Mouse (Mus musculus): ENCODE measurements around the gene Dcaf7.
"Not testable (repeated sequence)": the region's sequence is repeated elsewhere in the genome, so short reads cannot be mapped to it uniquely, and the experiment has no call there.

Dcaf7 gene

GRCm38 (mm10) chr11:106036548-106037417 lies at the start of gene Dcaf7:
Gene Dcaf7, plus strand, starts transcription at chr11:106036872.
- peak; percentile 96 for DNase-seq (ENCODE audit: low read depth)

GRCm38 (mm10) chr11:105987446-105987845 lies 49.2 kb upstream of the Dcaf7 start:
- DNase-seq (ENCODE audit: low read depth), result no peak

GRCm38 (mm10) chr11:105989446-105989845 lies 47.2 kb upstream of the Dcaf7 start:
- DNase-seq (ENCODE audit: low read depth), result no peak

- no peak for DNase-seq (ENCODE audit: low read depth)
Measured at GRCm38 (mm10) chr11:105990231-105990630, 46.4 kb upstream of the Dcaf7 start.

GRCm38 (mm10) chr11:105994375-105994774 lies 42.3 kb upstream of the Dcaf7 start, which contains the start of gene Ace3:
Gene Ace3, plus strand, starts transcription at chr11:105994675.
- DNase-seq (ENCODE audit: low read depth), result no peak

- DNase-seq (ENCODE audit: low read depth), result no peak
Measured at GRCm38 (mm10) chr11:106000062-106000461, 36.6 kb upstream of the Dcaf7 start.

- DNase-seq (ENCODE audit: low read depth), result peak; percentile 28
Measured at GRCm38 (mm10) chr11:106001718-106002117, 35.0 kb upstream of the Dcaf7 start.

GRCm38 (mm10) chr11:106004576-106004975 lies 32.1 kb upstream of the Dcaf7 start:
- DNase-seq (ENCODE audit: low read depth), result no peak

GRCm38 (mm10) chr11:106005970-106006369 lies 30.7 kb upstream of the Dcaf7 start:
- no peak for DNase-seq (ENCODE audit: low read depth)

GRCm38 (mm10) chr11:106007821-106008220 lies 28.9 kb upstream of the Dcaf7 start, which contains the start of gene Kcnh6:
Gene Kcnh6, plus strand, starts transcription at chr11:106008124.
- DNase-seq (ENCODE audit: low read depth), result peak; percentile 61

- DNase-seq (ENCODE audit: low read depth), result no peak
Measured at GRCm38 (mm10) chr11:106012711-106013110, 24.0 kb upstream of the Dcaf7 start.

GRCm38 (mm10) chr11:106013556-106014225 lies 23.0 kb upstream of the Dcaf7 start:
- DNase-seq (ENCODE audit: low read depth), result no peak

- no peak for DNase-seq (ENCODE audit: low read depth)
Measured at GRCm38 (mm10) chr11:106016440-106016839, 20.2 kb upstream of the Dcaf7 start.

GRCm38 (mm10) chr11:106020051-106020763 lies 16.5 kb upstream of the Dcaf7 start:
- no peak for DNase-seq (ENCODE audit: low read depth)

GRCm38 (mm10) chr11:106025774-106026173 lies 10.9 kb upstream of the Dcaf7 start:
- DNase-seq (ENCODE audit: low read depth), result peak; percentile 25

- peak; percentile 29 for DNase-seq (ENCODE audit: low read depth)
Measured at GRCm38 (mm10) chr11:106026465-106027151, 10.1 kb upstream of the Dcaf7 start.

- no peak for DNase-seq (ENCODE audit: low read depth)
Measured at GRCm38 (mm10) chr11:106027607-106028006, 9.1 kb upstream of the Dcaf7 start.

- DNase-seq (ENCODE audit: low read depth), result not testable (repeated sequence)
Measured at GRCm38 (mm10) chr11:106032074-106032473, 4.6 kb upstream of the Dcaf7 start.

GRCm38 (mm10) chr11:106033491-106033919 lies 3.2 kb upstream of the Dcaf7 start:
- no peak for DNase-seq (ENCODE audit: low read depth)

GRCm38 (mm10) chr11:106034986-106035385 lies 1.7 kb upstream of the Dcaf7 start:
- DNase-seq (ENCODE audit: low read depth), result no peak

GRCm38 (mm10) chr11:106037418-106037751 lies 713 bp downstream of the Dcaf7 start:
- no peak for DNase-seq (ENCODE audit: low read depth)

GRCm38 (mm10) chr11:106044349-106044748 lies 7.7 kb downstream of the Dcaf7 start:
- no peak for DNase-seq (ENCODE audit: low read depth)
